Mouse (Mus musculus): Measurements from ENCODE around the gene Pde4c. TPM values are rescaled to one million over a fixed set of nuclear protein-coding genes. Genes with fewer than 3 reads are reported as not detected.

Pde4c gene
- polyA plus RNA-seq, 1 experiment: 6.8 TPM

DNA sequence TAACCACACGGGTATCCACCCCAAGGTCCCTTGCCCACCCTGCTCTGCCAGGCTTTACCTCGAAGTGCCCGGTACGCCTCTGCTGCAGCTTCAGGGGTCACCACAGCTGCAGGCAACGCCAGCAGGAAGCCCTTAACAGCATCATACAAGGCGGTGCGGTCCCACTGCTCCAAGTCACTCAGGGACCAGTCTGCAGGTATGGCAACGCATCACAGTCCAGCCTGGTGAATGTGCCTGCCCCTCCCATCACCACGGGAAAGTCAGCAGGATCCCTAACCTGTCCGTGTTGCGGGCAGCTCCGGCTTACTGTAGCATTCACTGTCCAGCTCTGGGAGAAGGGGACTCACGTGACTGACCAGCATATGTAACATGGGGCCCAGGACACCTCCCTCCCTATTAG lies 48.6 kb downstream of the Pde4c start:
- H3K27ac ChIP-seq (ENCODE audit: insufficient read depth, low read depth, low read length): no peak overlapping the region
- TF ChIP-seq POLR2A (IDR thresholded peaks at IDR 0.05; ENCODE audit: low read depth, low read length) (no peak), CTCF (IDR thresholded peaks at IDR 0.05; ENCODE audit: extremely low read depth, insufficient read length, insufficient replicate concordance, low read depth, low read length) (no peak)
- no peaks in the 10 kb centered on the region for H3K27me3 ChIP-seq (ENCODE audit: control insufficient read depth, insufficient read depth, low read length)
- no peak overlapping the region for H3K4me3 ChIP-seq (ENCODE audit: low read depth, low read length)
- H3K36me3 ChIP-seq (ENCODE audit: control insufficient read depth, insufficient read depth, low read length): peaks cover 26% of the 10 kb centered on the region
- H3K4me1 ChIP-seq (ENCODE audit: control insufficient read depth, insufficient read depth, insufficient read length, low read length): peaks cover 40% of the 10 kb centered on the region
- 92% methylated on average over 13 of the region's 13 CpGs for WGBS

DNA sequence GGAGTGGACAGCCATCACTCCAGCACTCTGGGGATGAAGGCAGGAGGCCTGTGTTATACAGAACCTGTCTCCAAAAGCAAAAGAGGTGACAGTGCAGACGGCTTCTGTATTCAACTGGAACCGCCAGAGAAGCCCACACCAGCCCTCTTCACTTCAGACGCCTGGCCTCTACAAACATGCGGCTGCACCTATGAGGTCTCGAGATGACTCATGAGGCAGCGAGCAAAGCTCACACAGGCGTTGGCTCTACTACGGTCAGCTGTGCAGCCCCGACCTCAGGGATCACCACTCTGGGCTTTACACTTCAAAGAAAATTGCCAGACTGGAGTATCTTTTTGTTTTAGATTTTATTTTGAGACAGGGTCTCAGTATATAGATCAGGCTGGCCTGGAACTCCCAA lies 49.4 kb downstream of the Pde4c start:
- 44% methylated on average over 9 of the region's 9 CpGs for WGBS
- TF ChIP-seq POLR2A (IDR thresholded peaks at IDR 0.05; ENCODE audit: low read depth, low read length) (no peak; the same call in 1 of the 2 replicates), CTCF (IDR thresholded peaks at IDR 0.05; ENCODE audit: extremely low read depth, insufficient read length, insufficient replicate concordance, low read depth, low read length) (no peak)
- H3K27ac ChIP-seq (ENCODE audit: insufficient read depth, low read depth, low read length): peak overlapping the region; percentile 72

DNA sequence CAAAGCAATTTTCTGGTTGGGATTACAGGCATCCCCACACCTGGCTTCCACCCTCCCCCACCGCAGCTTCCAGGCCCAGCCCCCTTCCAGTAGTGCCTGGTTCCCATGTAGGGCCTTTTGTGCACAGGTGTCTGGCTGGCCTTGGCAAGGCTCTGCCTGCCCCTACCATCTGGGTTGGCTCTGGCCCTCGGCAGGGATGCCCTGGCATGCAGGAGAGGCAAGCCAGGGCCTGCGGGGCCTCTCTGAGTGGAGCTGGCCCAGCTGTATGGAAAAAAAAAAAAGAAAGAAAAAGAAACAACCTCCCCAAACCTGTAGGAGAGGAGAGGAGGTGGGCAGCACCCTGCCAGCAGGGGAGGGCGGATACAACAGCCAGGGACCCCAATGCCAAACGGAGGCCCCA lies 49.9 kb downstream of the Pde4c start:
- Histone ChIP-seq H3K4me1 (ENCODE audit: control insufficient read depth, insufficient read depth, insufficient read length, low read length) (peaks cover 42% of the 10 kb centered on the region), H3K36me3 (ENCODE audit: control insufficient read depth, insufficient read depth, low read length) (peaks cover 25% of the 10 kb centered on the region), H3K4me3 (ENCODE audit: low read depth, low read length) (peak overlapping the region; percentile 40), H3K27me3 (ENCODE audit: control insufficient read depth, insufficient read depth, low read length) (no peaks in the 10 kb centered on the region), H3K27ac (ENCODE audit: insufficient read depth, low read depth, low read length) (peak overlapping the region; percentile 72)
- WGBS: 52% methylated on average over 5 of the region's 5 CpGs
- TF ChIP-seq POLR2A (IDR thresholded peaks at IDR 0.05; ENCODE audit: low read depth, low read length) (no peak), CTCF (IDR thresholded peaks at IDR 0.05; ENCODE audit: extremely low read depth, insufficient read length, insufficient replicate concordance, low read depth, low read length) (no peak)

More for the DNA sequence above, 49.4 kb downstream of the Pde4c start:
- Histone ChIP-seq H3K4me3 (ENCODE audit: low read depth, low read length) (no peak overlapping the region), H3K27me3 (ENCODE audit: control insufficient read depth, insufficient read depth, low read length) (no peaks in the 10 kb centered on the region), H3K36me3 (ENCODE audit: control insufficient read depth, insufficient read depth, low read length) (peaks cover 26% of the 10 kb centered on the region), H3K4me1 (ENCODE audit: control insufficient read depth, insufficient read depth, insufficient read length, low read length) (peaks cover 40% of the 10 kb centered on the region)

DNA sequence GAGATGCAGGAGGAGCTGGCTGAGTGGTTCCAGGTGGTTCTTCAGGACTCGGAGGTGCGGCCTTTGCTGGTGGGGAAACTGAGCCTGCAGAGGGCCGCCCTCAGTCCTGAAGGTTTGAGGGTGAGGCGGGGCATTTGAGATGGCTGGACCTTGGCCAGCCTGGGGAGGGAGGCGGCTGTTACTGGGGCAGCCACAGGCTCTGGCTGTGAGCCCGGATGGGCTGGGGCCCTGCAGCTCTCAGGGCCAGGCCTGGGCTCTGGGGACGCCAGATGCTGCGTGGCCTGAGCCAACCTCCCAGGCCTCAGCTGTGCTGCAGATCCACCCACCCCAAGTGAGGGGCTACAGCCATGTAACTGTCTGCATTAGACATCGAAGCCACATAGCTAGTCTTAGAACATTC lies 50.3 kb downstream of the Pde4c start:
- WGBS: 7% methylated on average over 9 of the region's 9 CpGs
- Histone ChIP-seq H3K4me1 (ENCODE audit: control insufficient read depth, insufficient read depth, insufficient read length, low read length) (peaks cover 38% of the 10 kb centered on the region), H3K27ac (ENCODE audit: insufficient read depth, low read depth, low read length) (peak overlapping the region; percentile 78), H3K36me3 (ENCODE audit: control insufficient read depth, insufficient read depth, low read length) (peaks cover 21% of the 10 kb centered on the region), H3K27me3 (ENCODE audit: control insufficient read depth, insufficient read depth, low read length) (no peaks in the 10 kb centered on the region), H3K4me3 (ENCODE audit: low read depth, low read length) (peak overlapping the region; percentile 40)
- TF ChIP-seq POLR2A (IDR thresholded peaks at IDR 0.05; ENCODE audit: low read depth, low read length) (no peak), CTCF (IDR thresholded peaks at IDR 0.05; ENCODE audit: extremely low read depth, insufficient read length, insufficient replicate concordance, low read depth, low read length) (no peak)

DNA sequence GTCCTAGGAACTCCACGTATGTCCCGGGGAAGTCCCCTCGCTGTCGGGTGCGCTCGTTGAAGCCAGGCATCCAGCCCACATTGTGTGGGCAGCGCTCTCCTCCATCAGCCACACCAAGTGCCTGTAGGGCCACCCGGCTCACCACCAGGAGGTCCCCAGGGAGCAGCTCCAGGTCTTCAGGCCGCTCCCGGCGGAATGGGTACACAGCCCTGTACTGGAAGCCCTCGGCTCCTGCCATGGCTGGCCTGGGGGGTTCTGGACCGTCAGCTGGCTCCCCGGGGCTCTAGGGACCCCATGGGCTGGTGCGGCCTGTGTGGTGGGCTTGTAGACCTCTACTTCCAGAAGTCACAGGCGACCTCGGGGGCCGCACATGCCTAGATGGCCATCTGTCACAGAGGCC lies 51.2 kb downstream of the Pde4c start:
- WGBS: 89% methylated on average over 18 of the region's 18 CpGs
- peaks cover 34% of the 10 kb centered on the region for H3K4me1 ChIP-seq (ENCODE audit: control insufficient read depth, insufficient read depth, insufficient read length, low read length)
- no peaks in the 10 kb centered on the region for H3K27me3 ChIP-seq (ENCODE audit: control insufficient read depth, insufficient read depth, low read length)
- H3K4me3 ChIP-seq (ENCODE audit: low read depth, low read length): no peak overlapping the region
- no peak for TF ChIP-seq POLR2A (IDR thresholded peaks at IDR 0.05; ENCODE audit: low read depth, low read length)
- TF ChIP-seq CTCF (IDR thresholded peaks at IDR 0.05; ENCODE audit: extremely low read depth, insufficient read length, insufficient replicate concordance, low read depth, low read length): no peak
- H3K36me3 ChIP-seq (ENCODE audit: control insufficient read depth, insufficient read depth, low read length): peaks cover 21% of the 10 kb centered on the region
- H3K27ac ChIP-seq (ENCODE audit: insufficient read depth, low read depth, low read length): no peak overlapping the region

DNA sequence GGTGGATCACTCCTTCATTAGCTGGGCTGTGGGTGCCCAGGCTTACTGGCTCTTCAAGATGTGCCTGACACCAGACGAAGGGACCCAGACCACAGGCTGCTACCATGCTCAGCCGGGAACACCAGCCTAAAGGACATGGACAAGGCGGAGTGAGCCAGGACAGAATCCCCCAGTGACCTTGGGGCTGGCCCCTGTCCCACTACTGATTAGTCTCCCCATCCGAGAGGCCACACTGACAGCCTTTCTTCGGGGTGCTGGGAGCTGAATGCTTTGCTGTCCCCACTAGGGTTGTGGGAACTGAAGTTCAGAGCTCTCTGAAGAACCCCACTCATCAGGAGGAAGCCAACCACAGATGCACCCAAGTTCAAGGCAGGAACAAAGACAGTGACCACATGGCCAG lies 51.7 kb downstream of the Pde4c start:
- Histone ChIP-seq H3K36me3 (ENCODE audit: control insufficient read depth, insufficient read depth, low read length) (peaks cover 26% of the 10 kb centered on the region), H3K4me3 (ENCODE audit: low read depth, low read length) (peak overlapping the region; percentile 74; the same call in 1 of the 2 replicates), H3K27me3 (ENCODE audit: control insufficient read depth, insufficient read depth, low read length) (no peaks in the 10 kb centered on the region), H3K4me1 (ENCODE audit: control insufficient read depth, insufficient read depth, insufficient read length, low read length) (peaks cover 34% of the 10 kb centered on the region), H3K27ac (ENCODE audit: insufficient read depth, low read depth, low read length) (no peak overlapping the region)
- WGBS: 75% methylated on average over 5 of the region's 5 CpGs
- no peak for TF ChIP-seq POLR2A (IDR thresholded peaks at IDR 0.05; ENCODE audit: low read depth, low read length)
- no peak for TF ChIP-seq CTCF (IDR thresholded peaks at IDR 0.05; ENCODE audit: extremely low read depth, insufficient read length, insufficient replicate concordance, low read depth, low read length)

DNA sequence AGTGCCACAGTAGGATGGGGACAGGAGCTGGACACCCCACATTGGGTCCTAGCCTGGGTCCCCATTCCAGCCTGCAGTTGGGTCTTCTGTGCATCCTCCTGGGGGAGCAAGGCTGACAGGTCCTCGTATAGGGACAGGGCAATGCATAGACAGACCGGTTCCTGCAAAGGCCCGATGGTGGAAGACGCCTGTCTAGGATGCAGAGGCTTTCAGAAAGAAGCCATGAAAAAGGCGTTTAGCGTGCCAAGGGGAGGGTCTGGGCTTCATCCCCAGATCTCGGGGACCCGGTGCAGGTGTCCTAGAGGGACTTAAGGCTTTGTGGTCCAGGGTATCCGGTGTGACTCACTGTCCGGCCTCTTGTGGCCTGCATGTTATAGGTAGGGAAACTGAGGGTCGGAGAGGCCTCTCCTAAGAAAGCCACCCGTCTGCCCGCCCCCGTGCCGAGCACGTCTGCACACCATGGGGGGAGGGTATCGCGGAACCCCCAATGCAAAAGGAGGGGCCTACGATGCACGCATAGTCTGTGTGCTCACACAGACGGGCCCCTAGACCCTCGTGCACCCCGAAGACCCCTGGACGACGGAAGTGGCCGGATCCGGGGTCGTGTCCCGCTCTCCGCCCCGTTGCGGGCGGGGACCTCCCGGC lies 52.5 kb downstream of the Pde4c start:
- peaks cover 26% of the 10 kb centered on the region for H3K36me3 ChIP-seq (ENCODE audit: control insufficient read depth, insufficient read depth, low read length)
- TF ChIP-seq CTCF (IDR thresholded peaks at IDR 0.05; ENCODE audit: extremely low read depth, insufficient read length, insufficient replicate concordance, low read depth, low read length) (no peak), POLR2A (IDR thresholded peaks at IDR 0.05; ENCODE audit: low read depth, low read length) (no peak)
- peak overlapping the region; percentile 74 for H3K4me3 ChIP-seq (ENCODE audit: low read depth, low read length)
- H3K27ac ChIP-seq (ENCODE audit: insufficient read depth, low read depth, low read length): peak overlapping the region; percentile 50; the same call in 1 of the 2 replicates
- no peaks in the 10 kb centered on the region for H3K27me3 ChIP-seq (ENCODE audit: control insufficient read depth, insufficient read depth, low read length)
- 1% methylated on average over 34 of the region's 34 CpGs for WGBS
- peaks cover 34% of the 10 kb centered on the region for H3K4me1 ChIP-seq (ENCODE audit: control insufficient read depth, insufficient read depth, insufficient read length, low read length)
